Mouse (Mus musculus) urinary bladder, postnatal 10 days (tissue): Measurements from ENCODE around the gene Pabpc4l.
"Not testable (repeated sequence)": the region's sequence is repeated elsewhere in the genome, so short reads cannot be mapped to it uniquely, and the experiment has no call there.

Source experiments
- DNase-seq: peaks from one replicate; pipeline ENCODE4 v3.0.0; 2022; ENCODE audit warnings: low spot score

The Pabpc4l gene

DNA sequence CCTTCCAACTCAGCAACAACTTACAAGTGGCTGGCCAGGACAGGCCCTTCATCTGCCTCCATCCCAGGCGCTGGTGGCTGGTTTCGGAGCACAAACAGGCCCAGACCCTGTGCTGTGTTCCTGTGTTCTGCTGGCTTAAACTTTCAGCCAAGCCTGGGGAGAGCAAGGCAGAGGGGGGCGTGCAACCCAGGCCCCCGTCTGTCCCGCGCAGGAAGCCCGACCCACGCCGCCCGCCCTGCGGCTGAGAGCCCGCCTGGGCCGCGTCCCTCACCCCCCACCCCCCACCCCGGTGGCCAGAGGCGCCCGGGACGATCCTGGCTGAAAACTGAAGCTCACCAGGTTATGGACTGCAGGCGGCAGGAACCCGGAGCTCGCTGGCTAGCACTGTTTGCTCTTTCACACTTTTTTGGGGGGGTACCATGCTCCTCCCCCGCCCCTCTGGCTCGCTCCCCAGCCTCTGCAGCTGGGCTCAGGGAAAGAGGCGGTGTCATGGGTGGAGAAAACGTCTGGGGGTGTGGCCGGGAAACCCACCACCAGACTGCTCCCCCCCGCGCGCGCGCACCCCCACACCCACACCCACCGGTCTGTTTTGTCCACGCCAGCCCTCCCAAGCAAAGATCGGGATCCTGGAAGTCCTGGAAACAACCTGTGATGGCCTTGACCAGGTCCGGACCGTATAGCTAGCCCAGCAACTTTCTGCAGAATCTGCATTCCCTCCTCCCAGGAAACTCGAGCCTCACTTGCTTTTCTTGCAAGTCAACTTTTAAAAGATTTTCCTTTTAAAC is at the start of gene Pabpc4l:
Gene Pabpc4l, minus strand, starts transcription at position 739 of the 785 bp plus-strand sequence.
- DNase-seq: peak; percentile 10

DNA sequence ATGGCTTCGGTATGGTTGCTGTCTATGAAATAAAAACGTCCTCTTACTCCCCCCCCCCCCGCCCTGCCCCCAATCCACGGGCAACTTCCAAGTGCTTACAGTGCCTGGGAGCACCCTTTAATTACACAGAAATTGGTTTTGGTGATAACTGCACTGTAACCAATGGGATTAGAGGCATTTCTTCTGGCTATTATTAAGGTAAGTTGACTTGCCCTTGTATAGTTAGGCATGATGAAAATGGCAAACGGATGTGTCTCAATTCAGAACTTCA is 42.9 kb upstream of the Pabpc4l start:
- no peak for DNase-seq

DNA sequence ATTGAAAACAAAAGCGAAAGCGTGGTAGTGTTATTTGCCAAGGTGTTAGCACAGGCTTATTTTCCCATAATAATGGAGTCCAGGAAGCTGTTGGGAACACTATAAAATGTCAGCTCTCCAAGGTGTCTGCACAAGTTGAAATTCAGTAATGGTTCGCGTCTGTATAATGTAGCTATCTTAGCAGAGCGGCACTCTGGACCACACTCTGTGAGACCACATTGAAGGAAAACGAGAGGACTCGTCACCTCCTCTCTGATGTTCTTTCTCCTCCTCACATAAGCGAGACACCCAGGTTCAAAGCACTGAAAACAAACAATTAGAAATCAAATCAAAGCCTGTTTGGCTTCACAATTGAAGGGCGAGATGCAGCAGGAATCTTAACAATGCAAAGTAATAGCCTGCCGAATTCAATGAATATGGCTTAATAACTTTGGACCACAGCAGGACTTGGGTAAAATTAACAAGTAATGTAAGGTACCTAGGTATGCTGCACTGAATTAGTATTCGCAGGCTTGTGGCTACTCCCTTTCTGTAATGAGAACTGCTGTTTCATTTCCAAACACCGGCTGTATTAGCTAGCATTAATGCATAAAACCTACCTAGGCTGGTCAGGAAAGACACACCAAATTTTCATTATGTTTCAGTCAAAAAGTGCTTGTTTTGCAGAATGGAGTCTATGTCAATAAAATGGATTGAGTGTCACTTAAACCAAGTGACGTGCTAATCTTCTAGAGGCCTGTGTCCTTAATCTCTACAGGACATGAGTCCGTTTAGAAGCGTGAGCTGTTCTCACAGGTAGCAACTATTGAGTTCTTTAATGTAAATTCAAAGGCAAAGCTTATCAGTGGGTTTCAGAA is 42.3 kb upstream of the Pabpc4l start:
- no peak for DNase-seq

DNA sequence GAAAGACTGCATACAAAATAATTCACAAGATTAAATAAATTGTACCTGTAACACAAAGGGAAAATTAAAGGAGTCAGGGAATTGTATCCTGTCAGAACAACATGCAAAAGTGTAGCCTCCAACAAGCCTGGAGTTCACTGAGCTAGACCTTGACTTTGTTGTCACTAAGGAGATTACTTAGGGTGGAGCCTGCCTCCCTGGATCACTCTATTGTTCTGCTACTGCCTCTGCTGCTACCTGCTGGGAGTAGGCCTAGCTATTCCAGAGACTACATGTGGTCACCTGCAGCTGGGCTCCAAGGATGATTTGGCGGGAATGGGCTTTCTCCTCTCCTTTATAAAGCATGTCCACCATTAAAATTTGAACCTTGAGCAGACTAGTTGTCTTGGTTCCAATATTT is 38.1 kb upstream of the Pabpc4l start:
- not testable (repeated sequence) for DNase-seq

DNA sequence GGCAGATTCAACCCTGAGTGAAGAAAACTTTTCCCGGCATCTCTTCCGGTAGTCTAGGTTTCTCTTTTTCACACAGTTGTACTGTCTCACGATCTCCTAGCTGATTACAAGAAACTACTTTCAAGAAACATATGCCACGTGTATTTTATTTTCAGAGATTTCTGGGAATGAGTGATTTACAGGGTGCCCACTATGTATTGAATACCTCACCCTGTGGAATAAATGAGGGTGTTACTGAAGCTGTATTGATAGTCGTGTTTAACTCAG is 180 bp upstream of the Pabpc4l start:
- DNase-seq: no peak

DNA sequence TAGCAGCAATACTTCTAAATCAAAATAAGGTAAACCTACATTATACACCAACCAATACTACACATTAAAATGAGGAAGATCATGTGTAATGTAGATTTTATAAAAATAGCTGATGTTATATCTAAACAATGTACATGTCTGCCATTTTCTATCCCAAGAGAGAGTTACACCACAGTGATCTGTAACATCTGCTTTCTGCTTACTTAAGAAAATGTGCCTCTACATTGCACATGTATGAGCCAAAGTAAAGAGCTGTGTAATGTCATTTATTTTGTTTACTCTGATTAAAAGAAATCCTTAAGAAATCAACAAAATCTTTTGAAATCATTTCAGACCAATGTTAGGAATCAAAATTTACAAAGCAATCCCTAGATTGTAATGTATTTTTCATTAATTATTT is 16.6 kb downstream of the Pabpc4l start:
- DNase-seq: no peak
